Mouse (Mus musculus): Measurements from ENCODE around the gene Hnrnpm. TPM values are rescaled to one million over a fixed set of nuclear protein-coding genes. Genes with fewer than 3 reads are reported as not detected.

Hnrnpm gene
- 541 and 779 TPM in 2 replicates for polyA plus RNA-seq (2012; ENCODE audit: low replicate concordance)

DNA sequence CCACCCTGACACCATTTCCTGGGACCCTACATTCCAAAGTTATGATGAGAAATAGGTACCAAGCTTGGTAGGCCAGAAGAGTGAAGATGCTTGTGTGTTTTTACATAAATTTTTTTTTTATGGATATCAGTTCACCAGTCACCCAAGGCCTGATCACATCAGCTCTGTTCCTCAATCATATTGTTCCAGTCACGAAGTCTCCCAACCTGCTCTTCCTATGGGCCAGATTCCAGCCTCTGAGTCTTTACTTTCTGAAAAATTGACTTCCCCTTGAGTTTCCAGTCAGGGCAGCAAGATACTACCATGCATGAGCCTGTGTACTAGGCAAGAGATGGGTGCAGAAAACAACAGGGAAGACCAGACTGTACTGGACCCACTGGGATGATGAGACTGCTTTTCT lies at the start of gene Hnrnpm:
Gene Hnrnpm (minus strand): TSS at position 101 of the 400 bp plus-strand sequence.

GRCm38 (mm10) chr17:33718384-33718881 lies 31.8 kb upstream of the Hnrnpm start, which contains the start of gene March2:
TSS of gene March2 (minus strand) at chr17:33718670.

DNA sequence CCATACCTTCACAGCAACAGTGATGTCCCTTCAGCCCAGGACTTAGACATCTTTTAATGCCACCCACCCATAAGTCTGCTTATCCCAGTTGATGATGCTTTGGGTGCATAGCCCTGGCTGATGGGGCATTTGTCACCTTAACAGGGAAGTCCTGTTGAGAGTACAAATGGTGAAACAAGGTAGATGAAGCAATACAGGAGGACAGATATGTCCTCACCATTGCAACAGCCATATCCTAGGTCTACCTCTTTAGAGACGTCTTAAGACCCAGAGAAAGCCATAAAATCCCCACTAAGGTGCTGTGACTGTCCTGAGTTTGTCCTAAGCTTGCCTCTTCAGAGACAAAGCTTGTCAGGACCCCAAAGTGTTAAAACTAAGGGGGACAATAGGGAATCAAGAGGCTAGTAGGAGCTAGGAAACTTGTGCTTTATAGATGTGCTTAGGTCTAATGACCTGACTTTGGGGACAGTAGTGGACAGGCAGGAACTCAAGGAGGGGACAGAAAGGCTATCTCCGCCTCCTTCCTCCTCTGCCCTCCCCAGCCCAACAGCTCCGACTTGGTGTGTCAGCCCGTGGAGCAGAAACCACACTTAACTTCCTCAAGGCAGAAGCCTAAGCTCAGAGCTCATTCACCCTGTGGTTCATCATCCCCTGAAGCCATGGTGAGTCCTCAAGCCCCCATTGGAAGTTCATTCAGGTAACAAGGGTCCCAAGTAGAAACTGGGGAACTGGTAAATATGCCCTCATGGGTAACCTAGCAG lies 49.0 kb downstream of the Hnrnpm start, which contains the start of gene Pram1:
Gene Pram1 (plus strand): TSS at position 541 of the 761 bp plus-strand sequence.

GRCm38 (mm10) chr17:33628621-33629486 lies 57.8 kb downstream of the Hnrnpm start, which contains the start of gene Zfp414:
TSS of gene Zfp414 (plus strand) at chr17:33629090.

Other genes with a start within 250 kb of the Hnrnpm start
- 75.2 and 147 TPM in 2 replicates for gene Adamts10, start 162.7 kb downstream of the Hnrnpm start, polyA plus RNA-seq (2012; ENCODE audit: low replicate concordance)
- gene Myo1f, start 131.2 kb downstream of the Hnrnpm start, polyA plus RNA-seq (2012; ENCODE audit: low replicate concordance), result 33.7 and 64.1 TPM in 2 replicates
- gene Zfp414, start 57.8 kb downstream of the Hnrnpm start, polyA plus RNA-seq (2012; ENCODE audit: low replicate concordance), result 93.4 and 109 TPM in 2 replicates
- gene Pram1, start 48.8 kb downstream of the Hnrnpm start, polyA plus RNA-seq (2012; ENCODE audit: low replicate concordance), result 0.39 and 11.5 TPM in 2 replicates
- 44.5 and 158 TPM in 2 replicates for gene March2, start 31.8 kb upstream of the Hnrnpm start, polyA plus RNA-seq (2012; ENCODE audit: low replicate concordance)
- gene Rab11b, start 73.7 kb upstream of the Hnrnpm start, polyA plus RNA-seq (2012; ENCODE audit: low replicate concordance), result 143 and 241 TPM in 2 replicates
- gene Angptl4, start 95.0 kb upstream of the Hnrnpm start, polyA plus RNA-seq (2012; ENCODE audit: low replicate concordance), result 1.6 and 3.1 TPM in 2 replicates
- gene Kank3, start 123.7 kb upstream of the Hnrnpm start, polyA plus RNA-seq (2012; ENCODE audit: low replicate concordance), result 1.7 and 2.4 TPM in 2 replicates
- 248 and 4,845 TPM in 2 replicates for gene Rps28, start 137.7 kb upstream of the Hnrnpm start, polyA plus RNA-seq (2012; ENCODE audit: low replicate concordance)
- gene Ndufa7, start 137.7 kb upstream of the Hnrnpm start, polyA plus RNA-seq (2012; ENCODE audit: low replicate concordance), result 396 and 428 TPM in 2 replicates
- gene Cd320, start 156.2 kb upstream of the Hnrnpm start, polyA plus RNA-seq (2012; ENCODE audit: low replicate concordance), result 7.4 and 13.7 TPM in 2 replicates
- gene Gm7029, start 187.0 kb upstream of the Hnrnpm start, polyA plus RNA-seq (2012; ENCODE audit: low replicate concordance), result not detected in 2 replicates
- gene Kifc1, start 203.8 kb upstream of the Hnrnpm start, polyA plus RNA-seq (2012; ENCODE audit: low replicate concordance), result 8.0 and 16.7 TPM in 2 replicates
- not detected in 2 replicates for gene Platr17, start 218.3 kb upstream of the Hnrnpm start, polyA plus RNA-seq (2012; ENCODE audit: low replicate concordance)
- 44.3 and 55.2 TPM in 2 replicates for gene Daxx, start 222.6 kb upstream of the Hnrnpm start, polyA plus RNA-seq (2012; ENCODE audit: low replicate concordance)
- 1,240 and 2,267 TPM in 2 replicates for gene Tapbp, start 229.0 kb upstream of the Hnrnpm start, polyA plus RNA-seq (2012; ENCODE audit: low replicate concordance)
- gene Zbtb22, start 229.0 kb upstream of the Hnrnpm start, polyA plus RNA-seq (2012; ENCODE audit: low replicate concordance), result 63.9 and 83.1 TPM in 2 replicates
- 344 and 699 TPM in 2 replicates for gene Rgl2, start 242.7 kb upstream of the Hnrnpm start, polyA plus RNA-seq (2012; ENCODE audit: low replicate concordance)